Mouse (Mus musculus): ENCODE data around the gene Elfn2.

- TF ChIP-seq POLR2A (IDR thresholded peaks at IDR 0.05; ENCODE audit: borderline replicate concordance, extremely low read depth, low read depth, low read length) (no peak), CTCF (IDR thresholded peaks at IDR 0.05; ENCODE audit: insufficient read depth, low read length) (no peak)
Observed at GRCm38 (mm10) chr15:78715856-78716255, 2.7 kb downstream of the Elfn2 start.

Measured in lung, adult 2 months (tissue).